Mouse (Mus musculus): Measurements from ENCODE around the gene Dab2.

Gene Dab2

DNA sequence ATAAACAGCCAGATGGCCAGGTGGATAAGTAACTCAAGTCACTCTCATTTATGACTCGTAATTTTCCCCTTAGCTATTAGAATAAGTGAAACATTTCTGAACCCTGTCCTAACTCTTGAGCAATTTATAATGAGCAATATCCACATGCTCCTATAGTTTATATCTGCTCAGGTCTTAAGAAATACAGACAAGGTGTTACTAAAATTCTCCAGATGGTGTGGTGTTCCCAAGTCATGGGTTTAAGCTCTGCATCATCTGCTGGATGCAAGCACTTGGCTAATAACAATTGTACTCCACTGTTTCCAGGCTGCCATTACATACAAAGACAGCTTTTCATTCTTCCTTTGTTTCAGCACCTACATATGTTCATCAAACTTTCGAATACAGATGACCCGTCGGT is 98.6 kb downstream of the Dab2 start:
- DNase-seq: no peak

DNA sequence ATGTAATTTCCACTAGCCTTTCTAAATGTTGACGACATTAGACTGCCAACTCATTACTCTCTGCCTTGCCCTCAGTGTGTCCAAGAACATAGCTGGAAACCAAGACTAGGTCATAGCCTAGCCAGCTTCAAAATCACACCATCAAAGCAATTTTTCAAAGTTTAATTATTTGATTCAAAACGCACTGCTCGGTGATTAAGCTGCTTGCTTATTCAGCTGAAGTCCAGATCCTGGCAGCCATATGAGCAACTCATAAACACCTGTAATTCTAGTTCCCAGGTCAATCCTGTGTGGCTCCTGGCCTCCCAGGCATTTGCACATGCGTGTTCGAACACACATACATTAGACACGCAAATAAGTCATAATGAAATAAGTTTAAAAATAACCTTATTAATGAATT is 99.3 kb downstream of the Dab2 start:
- no peak for DNase-seq

GRCm38 (mm10) chr15:6400115-6400514 is 100.5 kb downstream of the Dab2 start:
- no peak for DNase-seq

DNA sequence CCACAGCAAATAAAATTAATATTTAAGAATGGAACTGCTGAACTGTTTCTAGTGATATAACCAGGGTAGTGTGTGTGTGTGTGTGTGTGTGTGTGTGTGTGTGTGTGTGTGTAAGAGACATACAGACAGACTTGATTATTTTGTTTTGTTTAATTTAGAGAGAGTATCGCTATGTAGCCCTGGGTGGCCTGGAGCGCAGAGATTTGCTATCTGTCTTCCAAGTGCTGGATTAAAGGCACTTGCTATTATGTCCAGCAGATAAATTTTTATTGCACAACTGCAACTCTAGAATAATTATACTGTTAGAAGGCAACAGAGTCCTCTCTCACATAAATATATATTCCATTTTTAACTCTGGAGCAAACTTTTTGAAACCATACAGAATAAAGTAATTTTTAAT is 102.8 kb downstream of the Dab2 start:
- no peak for DNase-seq

- DNase-seq: no peak
These were observed 104.6 kb downstream of the Dab2 start for GRCm38 (mm10) chr15:6404172-6404571.

DNA sequence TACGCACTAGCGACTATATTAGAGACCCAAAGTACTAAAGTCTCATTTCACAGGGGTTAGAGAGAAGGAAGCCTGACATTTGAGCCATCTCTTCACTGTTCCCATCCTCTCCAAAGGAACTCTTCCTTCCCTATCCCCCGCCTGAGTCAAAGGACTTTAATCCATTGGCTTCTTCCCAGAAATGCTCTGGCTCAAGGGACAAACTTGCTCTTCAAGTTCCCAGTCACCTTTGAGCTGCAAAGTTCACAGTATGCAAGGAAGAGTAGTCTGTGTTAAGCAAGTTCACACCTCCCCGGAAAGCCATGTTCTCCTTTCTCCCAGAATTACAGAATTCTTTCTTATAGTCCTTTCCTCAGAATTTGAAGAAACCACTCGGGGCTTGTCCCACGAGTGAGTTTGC is 107.2 kb downstream of the Dab2 start:
- DNase-seq: no peak

- DNase-seq: no peak
These were observed 109.4 kb downstream of the Dab2 start for GRCm38 (mm10) chr15:6409031-6409430.

DNA sequence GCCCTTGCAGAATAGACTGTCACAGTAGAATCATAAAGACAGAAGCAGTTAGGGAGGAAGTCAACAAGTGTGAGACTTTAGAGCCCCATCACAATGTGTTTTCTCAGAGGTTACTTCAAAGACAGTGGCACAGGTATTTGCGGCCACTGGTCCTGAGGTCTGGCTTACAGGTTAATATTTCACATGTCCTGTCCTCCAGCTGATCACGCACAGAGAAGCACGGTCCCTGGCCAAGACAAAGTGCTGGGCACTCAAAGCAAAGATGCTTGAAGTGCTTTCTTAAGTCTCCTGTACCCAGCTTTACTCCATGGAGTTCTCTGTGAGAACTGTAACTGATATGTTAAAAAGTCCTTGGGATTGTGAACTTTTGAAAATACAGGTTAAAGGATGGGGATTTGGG is 110.6 kb downstream of the Dab2 start:
- peak; percentile 42 for DNase-seq

GRCm38 (mm10) chr15:6411334-6411733 is 111.7 kb downstream of the Dab2 start:
- DNase-seq: no peak

- no peak for DNase-seq
These were observed 115.7 kb downstream of the Dab2 start for GRCm38 (mm10) chr15:6415317-6415716.

- DNase-seq: no peak
These were observed 132.2 kb downstream of the Dab2 start for GRCm38 (mm10) chr15:6431777-6432176.

DNA sequence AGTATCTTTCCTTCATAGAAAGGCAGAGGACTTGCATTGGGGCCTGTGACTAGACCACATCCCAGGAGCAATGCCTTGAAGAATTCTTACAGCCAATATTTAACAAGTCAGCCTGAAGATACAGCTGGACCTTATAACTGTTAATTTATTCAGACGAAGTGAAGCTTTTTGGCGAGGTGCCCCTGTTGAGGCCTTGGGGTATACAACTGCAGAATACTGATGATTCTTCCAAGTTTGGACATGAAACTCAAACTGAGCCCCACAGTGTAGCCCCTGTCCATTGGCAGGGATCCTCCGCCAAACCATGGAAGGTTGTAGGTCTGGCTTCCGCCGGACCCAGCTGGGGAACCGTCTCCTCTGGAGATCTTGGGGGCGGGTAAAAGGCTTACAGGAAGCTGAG is 132.8 kb downstream of the Dab2 start:
- DNase-seq: no peak

DNA sequence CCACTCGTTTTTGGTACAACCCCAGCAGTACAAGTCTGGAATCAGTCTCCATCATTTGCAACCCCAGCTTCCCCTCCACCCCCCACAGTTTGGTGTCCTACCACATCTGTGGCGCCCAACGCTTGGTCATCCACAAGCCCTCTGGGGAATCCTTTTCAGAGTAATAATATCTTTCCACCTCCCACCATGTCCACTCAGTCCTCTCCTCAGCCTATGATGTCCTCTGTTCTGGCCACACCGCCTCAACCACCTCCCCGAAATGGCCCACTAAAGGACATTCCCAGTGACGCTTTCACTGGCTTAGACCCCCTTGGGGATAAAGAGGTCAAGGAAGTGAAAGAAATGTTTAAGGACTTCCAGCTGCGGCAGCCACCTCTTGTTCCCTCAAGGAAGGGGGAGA is 135.7 kb downstream of the Dab2 start:
- DNase-seq: no peak

DNA sequence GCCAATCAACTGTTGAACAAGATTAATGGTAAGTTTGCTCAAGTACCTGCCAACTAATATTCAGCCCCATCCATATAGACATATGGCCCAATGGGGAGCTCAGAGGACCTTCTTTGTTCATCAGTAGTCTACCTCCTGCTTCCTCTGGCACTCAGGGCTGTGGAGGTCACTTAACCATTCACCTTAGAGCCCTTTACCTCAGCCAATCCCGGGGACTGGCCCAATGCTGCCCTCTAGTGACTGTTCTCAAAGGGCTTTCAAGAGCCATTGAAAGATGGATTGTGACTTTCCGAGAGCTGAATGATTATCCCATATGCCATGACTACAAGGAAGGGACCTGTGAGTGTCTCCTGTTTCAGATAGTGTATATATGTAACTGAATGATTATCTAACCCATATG is 136.2 kb downstream of the Dab2 start:
- DNase-seq: peak; percentile 58

- DNase-seq: no peak
These were observed 139.1 kb downstream of the Dab2 start for GRCm38 (mm10) chr15:6438685-6439084.

GRCm38 (mm10) chr15:6444452-6444851 is 144.9 kb downstream of the Dab2 start:
- DNase-seq: no peak

GRCm38 (mm10) chr15:6445135-6445534 is 145.5 kb downstream of the Dab2 start, which contains the start of gene C9:
Gene C9, plus strand, starts transcription at chr15:6445327.
- no peak for DNase-seq

- DNase-seq: no peak
These were observed 146.6 kb downstream of the Dab2 start for GRCm38 (mm10) chr15:6446181-6446580.

GRCm38 (mm10) chr15:6448892-6449291 is 149.3 kb downstream of the Dab2 start:
- no peak for DNase-seq

- DNase-seq: no peak
These were observed 154.9 kb downstream of the Dab2 start for GRCm38 (mm10) chr15:6454461-6454860.

DNA sequence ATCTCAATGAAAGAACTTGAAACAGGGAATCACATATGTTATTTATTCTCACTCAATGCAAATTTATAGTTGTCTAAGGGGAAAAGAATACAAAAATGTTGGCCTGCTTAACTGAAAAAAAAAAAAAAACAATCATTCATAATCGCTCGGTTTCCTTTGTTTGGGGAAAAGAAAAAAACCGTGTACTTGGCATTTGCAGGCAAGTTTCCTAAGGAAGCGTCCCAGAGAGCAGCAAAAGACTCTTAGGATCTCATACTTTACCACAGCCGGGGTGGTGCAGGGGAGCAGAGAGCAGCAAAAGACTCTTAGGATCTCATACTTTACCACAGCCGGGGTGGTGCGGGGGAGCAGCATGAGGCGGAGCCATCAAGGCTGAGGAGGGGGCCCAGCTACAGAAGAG is 161.8 kb downstream of the Dab2 start:
- no peak for DNase-seq

GRCm38 (mm10) chr15:6463361-6463923 is 163.9 kb downstream of the Dab2 start:
- no peak for DNase-seq

DNA sequence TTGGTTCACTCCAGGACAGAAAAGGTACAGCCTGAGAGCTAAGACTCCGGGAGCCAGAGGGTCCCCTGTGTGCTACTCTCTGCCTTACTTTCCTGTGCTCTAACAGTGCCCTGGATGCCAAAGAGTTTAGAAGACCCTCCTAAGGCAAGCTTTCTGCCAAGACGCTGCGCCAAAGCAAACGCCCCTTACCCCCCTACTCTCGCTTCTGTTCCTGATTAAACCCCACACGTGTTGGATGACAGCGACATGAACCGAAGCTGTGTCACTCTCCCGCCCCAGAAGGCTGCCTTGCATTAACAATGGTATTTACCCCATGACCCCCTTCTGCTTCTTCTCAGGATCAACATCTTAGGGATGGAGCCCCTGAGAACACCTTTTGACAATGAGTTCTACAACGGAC is 167.4 kb downstream of the Dab2 start:
- DNase-seq: no peak

GRCm38 (mm10) chr15:6468845-6469244 is 169.3 kb downstream of the Dab2 start:
- DNase-seq: no peak

GRCm38 (mm10) chr15:6469384-6469783 is 169.8 kb downstream of the Dab2 start:
- DNase-seq: no peak

DNA sequence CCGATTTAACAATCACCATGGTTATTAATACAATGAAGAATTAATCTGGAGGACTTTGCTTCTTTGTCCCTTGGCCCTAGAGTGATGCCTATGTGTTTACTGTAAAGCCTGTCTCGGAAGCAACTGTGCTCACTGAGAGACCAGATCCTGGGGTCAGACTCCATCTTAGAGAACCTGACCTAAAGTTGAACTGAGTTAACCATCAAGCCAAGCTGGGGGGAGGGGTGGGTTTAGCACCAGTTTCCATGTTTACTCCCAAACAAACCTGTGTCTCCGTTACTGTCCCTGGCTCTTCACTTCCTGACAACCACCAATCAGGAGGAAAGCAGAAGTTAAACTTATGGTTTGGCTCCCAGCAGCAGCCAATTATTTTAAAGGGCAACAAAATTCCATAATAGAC is 184.0 kb downstream of the Dab2 start:
- no peak for DNase-seq

All from kidney, adult 18-20 months (tissue).